Mouse (Mus musculus) left cerebral cortex, adult 18-20 months (tissue): ENCODE measurements around the gene Grik4. TPM values are rescaled to one million over a fixed set of nuclear protein-coding genes. Genes with fewer than 3 reads are reported as not detected.

ENCODE experiments used
- DNase-seq, 2 experiments: peaks; one replicate each; pipeline ENCODE4 v3.0.0; 2021 to 2022; ENCODE audit warnings: low spot score in 2 of 2, mixed read lengths in 1 of 2
- total RNA-seq, 2 experiments: library from RNA; stranded (reverse); gene quantifications; 2 replicates each; pipeline ENCODE4 v1.2.3; 2021

The Grik4 gene
- total RNA-seq, 2 experiments from 2014 or later: 17.2 to 18.2 TPM

DNA sequence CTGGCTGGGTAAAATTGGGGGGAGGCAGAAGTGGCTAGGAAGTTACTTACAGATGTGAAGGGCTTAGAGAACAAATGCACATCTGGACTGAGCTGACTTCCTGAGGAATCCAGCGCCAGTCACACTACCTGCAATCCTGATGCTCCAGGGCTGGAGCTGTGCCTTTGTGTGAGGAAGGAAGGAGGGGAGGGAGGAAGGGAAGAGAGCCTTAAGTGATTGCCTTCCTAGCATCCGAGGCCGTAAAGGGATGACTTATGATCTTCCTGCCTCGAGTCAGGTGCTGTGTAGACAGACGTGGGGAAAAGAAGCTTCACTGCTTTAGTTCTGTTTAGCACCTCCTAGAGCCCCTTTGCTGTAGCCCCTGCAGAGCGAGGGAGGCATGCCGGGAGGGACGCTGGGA is 189.6 kb downstream of the Grik4 start:
- DNase-seq: no peak

- no peak for DNase-seq
Measured at GRCm38 (mm10) chr9:42751160-42751559, 193.1 kb downstream of the Grik4 start.

GRCm38 (mm10) chr9:42750176-42750575 is 194.1 kb downstream of the Grik4 start:
- no peak for DNase-seq

DNA sequence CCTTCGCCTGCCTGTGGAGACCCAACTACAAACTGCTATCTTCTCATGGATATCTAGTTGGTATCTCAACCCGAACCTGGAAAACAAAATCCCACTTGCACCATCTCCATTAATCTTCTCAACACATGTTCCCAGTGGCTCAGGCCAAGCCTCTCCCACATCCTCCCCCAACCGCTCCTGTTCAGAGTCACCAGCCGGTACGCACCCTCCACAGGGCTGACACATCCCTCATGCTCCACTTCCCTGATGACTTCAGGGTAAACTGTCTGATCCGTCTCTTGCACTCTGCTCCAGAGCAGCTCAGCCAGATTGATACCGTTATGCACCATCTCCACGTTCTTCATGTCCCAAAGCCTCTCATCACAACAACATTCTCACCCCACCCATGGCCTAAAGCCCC is 198.3 kb downstream of the Grik4 start:
- no peak for DNase-seq

GRCm38 (mm10) chr9:42742385-42742784 is 201.9 kb downstream of the Grik4 start:
- DNase-seq: no peak

DNA sequence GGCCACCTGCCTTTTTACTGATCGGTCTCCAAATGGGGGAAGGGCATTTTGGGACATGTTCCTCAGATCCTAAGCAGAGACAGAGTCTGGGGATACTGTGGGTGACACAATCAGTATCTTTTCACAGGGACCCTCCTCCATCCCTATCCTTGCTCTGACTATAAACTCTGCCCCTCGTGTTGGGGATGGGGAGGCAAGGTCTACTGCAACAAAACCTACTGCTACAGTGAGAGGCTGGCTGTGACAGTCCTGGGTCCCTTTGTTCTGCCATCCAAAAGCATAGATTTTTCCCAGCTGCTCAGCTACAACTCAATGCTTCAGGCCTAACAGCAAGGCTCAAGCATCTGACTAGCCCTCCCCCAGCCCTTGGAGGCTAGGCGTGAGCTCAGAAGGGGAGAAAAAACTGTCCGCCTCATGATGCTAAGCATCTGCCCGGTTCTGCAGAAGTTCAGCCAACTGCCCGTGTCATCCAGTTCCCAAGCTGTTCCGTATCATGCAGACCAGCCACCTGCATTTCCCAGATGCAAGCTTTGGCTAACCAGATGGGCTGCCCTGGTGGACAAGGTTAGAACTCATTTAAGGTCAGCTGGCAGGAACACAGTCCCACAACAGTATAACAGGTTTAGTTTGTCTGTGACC is 207.5 kb downstream of the Grik4 start:
- DNase-seq: no peak

DNA sequence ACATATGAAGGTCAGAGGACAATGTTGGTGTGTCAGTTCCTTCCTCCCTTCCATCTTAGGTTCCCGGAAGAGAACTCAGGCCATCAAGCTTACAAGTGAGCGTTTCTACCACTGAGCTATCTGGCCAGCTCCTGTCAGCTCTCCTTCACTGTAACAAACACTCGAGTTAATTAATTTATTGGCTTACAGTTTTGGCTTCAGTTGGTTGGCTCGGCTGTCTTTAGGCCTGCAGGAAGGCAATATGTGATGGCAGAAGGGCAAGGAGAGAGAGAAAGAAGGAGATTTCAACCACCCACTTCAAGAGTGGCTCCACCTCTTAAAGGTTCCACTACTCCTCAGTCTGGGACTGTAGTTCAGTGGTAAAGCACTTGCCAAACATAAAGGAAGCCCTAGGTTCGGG is 209.2 kb downstream of the Grik4 start:
- DNase-seq: no peak

DNA sequence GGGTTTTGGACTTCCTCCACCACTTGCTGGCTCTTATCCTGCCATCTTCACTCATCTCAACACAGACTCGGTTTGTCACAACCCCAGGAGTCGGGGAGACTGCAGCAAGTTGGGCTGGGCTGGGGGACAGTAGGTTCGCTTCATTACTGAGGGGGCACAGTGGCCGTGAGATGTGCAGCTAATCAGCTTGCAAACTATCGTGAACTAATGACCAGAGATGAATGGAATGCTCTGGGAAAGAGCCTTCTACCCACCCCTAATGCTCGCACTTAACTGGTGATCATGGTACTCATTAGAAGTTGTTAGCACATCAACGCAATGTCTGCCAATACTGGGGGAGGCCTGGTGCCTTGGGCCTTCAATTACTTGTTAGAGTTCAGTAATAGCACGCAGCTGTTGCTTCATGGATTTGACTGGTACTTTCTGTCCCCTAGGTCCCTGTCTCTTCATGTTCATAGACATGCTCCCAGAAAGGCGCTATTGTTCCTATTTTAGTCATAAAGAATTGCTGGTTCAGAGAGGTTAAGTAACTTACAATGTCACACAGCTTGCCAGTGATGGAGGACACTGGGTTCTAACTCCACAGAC is 211.5 kb downstream of the Grik4 start:
- DNase-seq: no peak

DNA sequence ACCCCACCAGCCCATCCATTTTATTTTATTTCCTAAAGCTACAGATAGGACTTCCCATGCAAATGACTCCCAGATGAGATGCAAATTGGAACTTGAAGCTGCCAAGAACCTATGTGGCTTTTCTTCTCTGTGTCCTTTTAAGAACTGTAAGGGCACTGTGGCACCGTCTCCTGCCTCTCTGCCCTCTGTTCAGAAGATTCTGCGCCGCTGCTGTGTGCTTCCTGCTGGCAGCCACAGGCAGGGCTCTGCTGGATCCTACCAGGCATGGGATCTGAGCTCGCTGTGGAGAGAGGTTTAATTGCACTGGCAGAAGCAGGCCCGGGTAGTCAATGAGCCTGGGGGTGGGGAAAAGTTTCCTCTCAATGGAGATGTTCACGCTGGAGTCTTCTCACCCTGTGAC is 215.8 kb downstream of the Grik4 start:
- no peak for DNase-seq

GRCm38 (mm10) chr9:42727661-42728060 is 216.6 kb downstream of the Grik4 start:
- no peak for DNase-seq

DNA sequence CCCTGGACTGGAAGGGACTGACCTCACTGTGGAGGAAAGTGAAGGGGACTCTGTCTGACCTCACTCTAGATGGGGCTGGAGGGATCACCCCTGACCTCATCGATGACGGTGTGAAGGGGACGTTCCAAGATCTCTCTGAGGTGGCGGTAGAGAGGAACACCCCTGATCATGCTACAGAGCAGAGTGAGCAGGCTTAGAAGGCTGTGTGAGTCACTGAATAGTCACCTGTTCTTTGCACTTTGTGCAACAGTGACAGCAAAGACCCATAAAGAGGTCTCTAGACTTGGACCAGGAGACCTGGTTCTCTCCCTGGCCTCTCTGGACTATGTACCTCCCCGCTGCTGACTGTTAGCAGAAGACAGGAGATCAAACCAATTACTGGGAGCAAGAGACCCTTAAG is 217.1 kb downstream of the Grik4 start:
- DNase-seq: no peak

GRCm38 (mm10) chr9:42724099-42724498 is 220.2 kb downstream of the Grik4 start:
- DNase-seq: no peak

- no peak for DNase-seq
Measured at GRCm38 (mm10) chr9:42722501-42722900, 221.8 kb downstream of the Grik4 start.

- DNase-seq: peak; percentile 14 to 34
Measured at GRCm38 (mm10) chr9:42721718-42722117, 222.6 kb downstream of the Grik4 start.

DNA sequence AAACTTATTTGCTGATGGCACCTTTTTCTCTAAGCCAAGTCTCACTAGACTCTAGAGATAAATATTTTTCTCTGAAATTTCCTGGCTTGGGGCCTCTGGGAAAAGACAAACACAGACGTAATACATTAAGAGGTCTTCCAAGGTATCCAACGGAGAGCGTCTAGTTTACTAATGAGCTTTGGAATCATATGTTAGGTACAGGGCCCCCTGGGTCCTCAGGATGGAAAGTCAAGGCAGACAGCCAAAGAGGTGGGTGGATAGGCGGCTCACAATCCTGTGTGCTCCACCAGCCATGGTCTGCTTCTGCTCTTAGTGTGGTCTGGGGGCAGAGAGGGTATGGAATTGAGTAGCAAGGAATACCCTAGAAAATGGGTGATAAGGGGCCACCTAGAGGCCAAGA is 223.1 kb downstream of the Grik4 start:
- DNase-seq: no peak

GRCm38 (mm10) chr9:42713912-42714311 is 230.4 kb downstream of the Grik4 start:
- no peak for DNase-seq

DNA sequence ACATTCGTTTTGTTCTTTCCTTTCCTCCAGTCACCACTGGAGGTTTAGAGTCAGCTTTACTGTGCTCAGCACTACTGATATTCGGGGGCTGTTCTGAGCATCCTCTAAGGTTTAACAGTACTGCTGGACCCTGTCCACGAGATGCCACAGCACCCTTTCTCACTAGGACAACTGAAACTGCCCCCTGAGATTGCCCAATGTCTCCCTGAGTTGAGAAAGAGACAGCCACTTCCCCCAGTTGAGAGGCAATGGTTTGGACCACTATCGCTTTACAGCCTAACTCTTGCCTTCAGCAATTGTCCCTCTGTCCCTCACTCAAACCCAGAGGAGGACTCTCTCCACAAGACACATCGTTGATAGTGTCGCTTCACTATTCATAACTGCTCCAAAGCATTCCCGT is 238.4 kb downstream of the Grik4 start:
- DNase-seq: no peak

DNA sequence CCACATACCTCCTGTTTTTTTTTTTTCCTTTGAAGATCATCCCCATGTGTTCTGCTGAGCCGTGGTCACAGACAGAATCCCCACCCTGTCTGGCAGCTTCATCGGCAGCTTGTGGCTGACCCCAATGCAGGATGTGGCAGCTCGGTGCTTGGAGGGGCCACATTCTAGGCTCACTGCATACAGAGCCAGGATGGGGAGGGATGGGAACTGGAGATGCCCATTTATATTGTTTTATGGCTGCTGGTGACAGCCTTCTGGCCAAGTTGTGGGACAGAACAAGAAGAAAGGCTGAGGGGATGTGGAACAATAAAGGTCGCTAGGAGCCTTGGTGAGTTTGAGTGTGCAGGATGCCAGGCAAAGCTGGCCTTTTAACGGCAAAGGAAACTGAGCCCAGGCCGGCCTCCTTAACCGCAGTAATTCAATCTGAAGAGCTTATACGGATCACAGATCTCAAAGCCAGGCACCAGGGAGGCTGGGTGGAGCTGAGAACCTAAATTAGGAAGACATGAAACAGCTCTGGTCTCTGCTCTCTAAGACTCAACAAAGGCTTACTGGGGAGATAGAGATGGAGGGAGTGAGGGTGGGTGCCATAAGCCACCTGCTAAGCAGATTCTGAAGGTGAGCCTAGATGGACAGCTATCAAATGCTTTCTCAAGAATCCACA is 241.0 kb downstream of the Grik4 start:
- DNase-seq: no peak

DNA sequence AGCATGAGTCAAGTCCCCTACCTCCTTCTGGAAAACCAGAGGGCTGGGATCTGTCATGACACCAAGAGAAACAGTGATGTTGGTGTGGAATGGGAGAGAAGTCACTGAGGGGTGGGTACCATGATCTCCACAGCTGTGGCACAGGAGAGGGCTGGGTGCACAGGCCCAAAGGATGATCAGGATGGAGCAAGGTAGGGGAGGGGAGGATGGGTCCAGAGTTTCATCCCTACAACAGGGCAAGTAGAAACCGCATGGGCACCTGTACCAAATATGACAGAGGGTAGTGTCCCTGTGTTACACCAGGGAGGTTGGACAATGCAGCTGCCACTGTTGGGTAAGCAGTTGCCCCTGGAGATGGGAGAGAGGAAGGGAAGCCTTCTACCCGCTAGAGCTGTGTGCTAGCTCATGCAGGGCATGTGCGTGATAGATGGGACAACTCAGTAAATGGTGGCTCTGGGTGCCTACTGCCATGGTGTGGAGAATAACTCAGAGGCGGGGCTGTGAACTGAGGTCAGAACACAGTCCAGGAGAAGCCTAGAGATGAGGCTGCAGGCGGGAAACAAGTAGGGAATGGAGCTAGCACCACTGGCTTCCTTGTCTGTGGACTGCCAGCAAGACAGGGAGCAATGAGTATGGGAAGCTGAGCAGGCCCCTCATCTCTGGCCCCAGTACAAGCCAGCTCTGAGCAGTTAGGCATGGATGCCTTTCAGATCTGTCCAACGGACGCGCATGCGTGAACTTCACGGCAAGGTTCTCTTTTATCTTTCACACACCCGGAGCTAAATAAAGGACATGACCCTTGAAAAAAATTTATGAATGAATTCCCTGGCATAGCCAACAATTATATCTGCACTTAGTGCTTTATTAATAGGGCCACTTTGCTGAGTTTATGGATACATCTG is 241.8 kb downstream of the Grik4 start:
- no peak for DNase-seq

DNA sequence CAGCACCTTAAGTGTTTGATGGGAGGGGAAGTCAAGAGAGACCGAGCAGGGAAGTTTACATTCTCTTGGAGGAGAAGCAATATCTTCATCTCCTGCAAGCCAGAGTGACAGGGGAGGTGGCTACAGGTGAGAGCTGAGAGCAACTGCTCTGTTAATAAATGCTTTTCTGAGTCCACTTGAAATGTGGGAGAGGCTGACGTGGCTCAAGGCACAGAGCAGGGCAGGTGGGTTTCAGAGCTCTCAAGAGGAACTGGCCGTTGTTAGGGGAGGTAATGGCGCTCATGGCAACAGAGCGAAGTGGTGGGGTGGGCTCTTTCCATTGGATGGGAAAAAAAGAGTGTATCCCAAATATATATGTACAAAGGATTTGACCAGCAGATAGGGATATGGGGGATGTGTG is 242.6 kb downstream of the Grik4 start:
- DNase-seq: no peak

DNA sequence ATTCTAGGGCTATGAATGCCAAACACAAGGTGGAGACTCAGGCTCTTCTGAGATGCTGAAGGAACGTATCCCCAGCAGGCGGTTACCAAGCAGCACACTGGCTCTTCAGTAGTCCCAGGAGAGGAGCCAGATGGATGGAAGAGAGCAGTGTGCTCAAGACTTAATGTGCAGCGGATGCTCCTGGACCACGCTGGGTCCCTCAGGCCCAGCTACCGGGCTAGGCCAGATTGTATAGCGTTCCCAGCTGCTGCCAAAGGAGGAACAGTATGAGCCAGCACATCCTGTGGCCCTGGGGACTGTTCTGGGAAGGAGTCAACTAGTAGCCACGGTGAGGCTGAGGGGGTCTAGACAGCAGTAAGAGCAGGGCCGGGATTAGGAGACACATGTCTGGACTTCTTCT is 251.3 kb downstream of the Grik4 start:
- DNase-seq: no peak

DNA sequence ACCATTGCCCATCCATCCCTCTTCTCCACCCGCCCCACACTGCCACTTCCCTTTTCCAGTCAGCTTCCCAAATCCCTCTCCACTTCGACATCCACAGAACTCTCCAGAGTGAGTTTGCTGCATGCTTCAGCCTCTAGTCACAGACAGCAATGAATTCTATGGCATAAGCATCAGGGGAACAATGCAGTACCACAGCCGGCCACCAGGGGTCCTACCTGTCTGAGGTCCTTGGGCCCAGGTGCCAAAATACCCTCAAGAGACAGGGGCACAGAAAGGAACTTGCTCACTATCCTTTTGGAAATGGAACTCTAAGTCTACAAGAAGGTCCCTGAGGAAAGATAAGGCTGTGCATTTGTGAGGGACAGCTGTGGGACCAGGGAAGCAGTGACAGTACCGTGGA is 256.1 kb downstream of the Grik4 start:
- peak; percentile 45 to 71 for DNase-seq
